Mouse (Mus musculus): Measurements from ENCODE around the gene Olfr599. TPM values are rescaled to one million over a fixed set of nuclear protein-coding genes. Genes with fewer than 3 reads are reported as not detected.
"Not testable (repeated sequence)": the region's sequence is repeated elsewhere in the genome, so short reads cannot be mapped to it uniquely, and the experiment has no call there.

Gene Olfr599
- polyA plus RNA-seq (2012; ENCODE audit: insufficient read depth, insufficient read length, missing spikeins), result not detected in 2 replicates

DNA sequence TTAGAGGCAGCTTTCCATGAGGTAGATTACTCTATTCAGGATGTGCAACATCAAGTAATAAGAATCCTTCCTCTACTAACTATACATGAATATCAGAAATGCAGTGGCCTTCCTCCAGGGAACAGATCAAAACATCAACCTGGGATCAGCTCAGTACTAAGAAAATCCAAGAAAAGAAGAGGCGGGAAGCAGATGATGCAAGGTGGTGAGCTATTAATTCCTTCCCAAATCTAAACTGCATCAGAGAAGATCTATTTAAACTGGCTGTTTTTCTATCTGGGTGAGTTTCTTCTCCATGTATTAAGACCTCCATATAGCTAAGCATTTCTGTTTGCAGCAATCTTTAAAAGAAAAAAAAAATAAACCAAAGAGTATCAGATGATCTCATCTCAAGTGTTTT, at the start of gene Olfr599:
Gene Olfr599 (plus strand): TSS at position 301 of the 400 bp plus-strand sequence.
- H3K27ac ChIP-seq (replicated peaks; ENCODE audit: low read depth, low read length), result no peak within 1 kb of the TSS
- H3K4me3 ChIP-seq (ENCODE audit: insufficient read depth, low read depth, low read length), result no peak within 1 kb of the TSS
- no peaks in the 10 kb centered on the region for H3K4me1 ChIP-seq (ENCODE audit: control insufficient read depth, insufficient read depth, insufficient read length, low read length)

GRCm38 (mm10) chr7:103305348-103305747, 30.4 kb upstream of the Olfr599 start, which contains the start of gene Olfr596:
Olfr596 (plus strand) TSS chr7:103305648.
- H3K27ac ChIP-seq (replicated peaks; ENCODE audit: low read depth, low read length); H3K4me1 ChIP-seq (ENCODE audit: control insufficient read depth, insufficient read depth, insufficient read length, low read length); H3K4me3 ChIP-seq (ENCODE audit: insufficient read depth, low read depth, low read length): not testable (repeated sequence)

GRCm38 (mm10) chr7:103316015-103316414, 19.7 kb upstream of the Olfr599 start, which contains the start of gene Olfr597:
Olfr597 (plus strand) TSS chr7:103316315.
- H3K4me1 ChIP-seq (ENCODE audit: control insufficient read depth, insufficient read depth, insufficient read length, low read length); H3K27ac ChIP-seq (replicated peaks; ENCODE audit: low read depth, low read length); H3K4me3 ChIP-seq (ENCODE audit: insufficient read depth, low read depth, low read length): not testable (repeated sequence)

- H3K4me3 ChIP-seq (ENCODE audit: insufficient read depth, low read depth, low read length), result no peak within 1 kb of the TSS
- H3K4me1 ChIP-seq (ENCODE audit: control insufficient read depth, insufficient read depth, insufficient read length, low read length), result no peaks in the 10 kb centered on the region
- no peak within 1 kb of the TSS for H3K27ac ChIP-seq (replicated peaks; ENCODE audit: low read depth, low read length)
These were observed 12.4 kb upstream of the Olfr599 start, which contains the start of gene Olfr598 for GRCm38 (mm10) chr7:103323268-103323667. Olfr598 (plus strand) TSS chr7:103323568.

- Histone ChIP-seq H3K27ac (replicated peaks; ENCODE audit: low read depth, low read length) (no peak within 1 kb of the TSS), H3K4me3 (ENCODE audit: insufficient read depth, low read depth, low read length) (no peak within 1 kb of the TSS), H3K4me1 (ENCODE audit: control insufficient read depth, insufficient read depth, insufficient read length, low read length) (no peaks in the 10 kb centered on the region)
These were observed 13.9 kb downstream of the Olfr599 start, which contains the start of gene Olfr600 for GRCm38 (mm10) chr7:103349569-103349968. Olfr600 (minus strand) TSS chr7:103349669.

DNA sequence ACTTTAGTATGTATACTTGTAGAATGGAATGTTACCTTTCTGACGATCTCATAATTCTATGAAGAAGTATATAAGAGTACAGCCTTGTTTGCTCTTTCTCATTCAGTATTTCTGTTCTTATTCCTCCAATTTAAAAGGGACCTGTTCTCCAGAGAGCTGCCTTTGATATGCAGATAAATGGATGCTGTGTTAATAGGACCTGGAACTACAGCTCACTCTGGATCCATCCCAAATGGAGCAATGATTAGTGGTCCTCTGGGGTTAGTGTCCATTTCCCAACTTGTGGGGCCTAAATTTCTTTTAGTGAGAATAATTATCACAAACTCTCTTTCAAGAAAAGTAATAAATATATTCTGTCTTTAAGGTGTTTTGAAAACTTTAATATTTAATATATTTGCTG, 26.8 kb downstream of the Olfr599 start, which contains the start of gene Olfr601:
Gene Olfr601 (minus strand): TSS at position 101 of the 400 bp plus-strand sequence.
- Histone ChIP-seq H3K27ac (replicated peaks; ENCODE audit: low read depth, low read length) (no peak within 1 kb of the TSS), H3K4me1 (ENCODE audit: control insufficient read depth, insufficient read depth, insufficient read length, low read length) (no peaks in the 10 kb centered on the region), H3K4me3 (ENCODE audit: insufficient read depth, low read depth, low read length) (no peak within 1 kb of the TSS)

- Histone ChIP-seq H3K4me3 (ENCODE audit: insufficient read depth, low read depth, low read length) (no peak within 1 kb of the TSS), H3K27ac (replicated peaks; ENCODE audit: low read depth, low read length) (no peak within 1 kb of the TSS), H3K4me1 (ENCODE audit: control insufficient read depth, insufficient read depth, insufficient read length, low read length) (no peaks in the 10 kb centered on the region)
These were observed 50.4 kb downstream of the Olfr599 start, which contains the start of gene Olfr603 for GRCm38 (mm10) chr7:103386077-103386476. Olfr603 (minus strand) TSS chr7:103386177.

Other genes with a start within 250 kb of the Olfr599 start
- not detected in 2 replicates for gene Olfr585, start 238.2 kb upstream of the Olfr599 start, polyA plus RNA-seq (2012; ENCODE audit: insufficient read depth, insufficient read length, missing spikeins)
- not detected in 2 replicates for gene Olfr586, start 210.3 kb upstream of the Olfr599 start, polyA plus RNA-seq (2012; ENCODE audit: insufficient read depth, insufficient read length, missing spikeins)
- not detected in 2 replicates for gene Olfr588-ps1, start 195.0 kb upstream of the Olfr599 start, polyA plus RNA-seq (2012; ENCODE audit: insufficient read depth, insufficient read length, missing spikeins)
- gene Olfr589, start 179.6 kb upstream of the Olfr599 start, polyA plus RNA-seq (2012; ENCODE audit: insufficient read depth, insufficient read length, missing spikeins), result not detected in 2 replicates
- gene Olfr591, start 157.6 kb upstream of the Olfr599 start, polyA plus RNA-seq (2012; ENCODE audit: insufficient read depth, insufficient read length, missing spikeins), result not detected in 2 replicates
- not detected in 2 replicates for gene Olfr592, start 151.1 kb upstream of the Olfr599 start, polyA plus RNA-seq (2012; ENCODE audit: insufficient read depth, insufficient read length, missing spikeins)
- gene Olfr593, start 124.1 kb upstream of the Olfr599 start, polyA plus RNA-seq (2012; ENCODE audit: insufficient read depth, insufficient read length, missing spikeins), result not detected in 2 replicates
- gene Olfr594, start 118.9 kb upstream of the Olfr599 start, polyA plus RNA-seq (2012; ENCODE audit: insufficient read depth, insufficient read length, missing spikeins), result not detected in 2 replicates
- gene Usp17ld, start 83.4 kb upstream of the Olfr599 start, polyA plus RNA-seq (2012; ENCODE audit: insufficient read depth, insufficient read length, missing spikeins), result not detected in 2 replicates
- gene Olfr596, start 30.3 kb upstream of the Olfr599 start, polyA plus RNA-seq (2012; ENCODE audit: insufficient read depth, insufficient read length, missing spikeins), result not detected in 2 replicates
- not detected in 2 replicates for gene Olfr597, start 19.6 kb upstream of the Olfr599 start, polyA plus RNA-seq (2012; ENCODE audit: insufficient read depth, insufficient read length, missing spikeins)
- gene Olfr598, start 12.3 kb upstream of the Olfr599 start, polyA plus RNA-seq (2012; ENCODE audit: insufficient read depth, insufficient read length, missing spikeins), result not detected in 2 replicates
- not detected in 2 replicates for gene Olfr600, start 13.8 kb downstream of the Olfr599 start, polyA plus RNA-seq (2012; ENCODE audit: insufficient read depth, insufficient read length, missing spikeins)
- not detected in 2 replicates for gene Olfr601, start 26.7 kb downstream of the Olfr599 start, polyA plus RNA-seq (2012; ENCODE audit: insufficient read depth, insufficient read length, missing spikeins)
- not detected in 2 replicates for gene Olfr603, start 50.3 kb downstream of the Olfr599 start, polyA plus RNA-seq (2012; ENCODE audit: insufficient read depth, insufficient read length, missing spikeins)
- not detected in 2 replicates for gene Usp17lc, start 79.2 kb downstream of the Olfr599 start, polyA plus RNA-seq (2012; ENCODE audit: insufficient read depth, insufficient read length, missing spikeins)
- not detected in 2 replicates for gene Olfr605, start 109.5 kb downstream of the Olfr599 start, polyA plus RNA-seq (2012; ENCODE audit: insufficient read depth, insufficient read length, missing spikeins)
- gene Olfr606, start 113.1 kb downstream of the Olfr599 start, polyA plus RNA-seq (2012; ENCODE audit: insufficient read depth, insufficient read length, missing spikeins), result not detected in 2 replicates
- gene Olfr607, start 128.2 kb downstream of the Olfr599 start, polyA plus RNA-seq (2012; ENCODE audit: insufficient read depth, insufficient read length, missing spikeins), result not detected in 2 replicates
- gene Olfr608, start 134.0 kb downstream of the Olfr599 start, polyA plus RNA-seq (2012; ENCODE audit: insufficient read depth, insufficient read length, missing spikeins), result not detected in 2 replicates
- not detected in 2 replicates for gene Olfr609, start 162.1 kb downstream of the Olfr599 start, polyA plus RNA-seq (2012; ENCODE audit: insufficient read depth, insufficient read length, missing spikeins)
- gene Olfr610, start 176.2 kb downstream of the Olfr599 start, polyA plus RNA-seq (2012; ENCODE audit: insufficient read depth, insufficient read length, missing spikeins), result not detected in 2 replicates
- not detected in 2 replicates for gene Olfr611, start 184.9 kb downstream of the Olfr599 start, polyA plus RNA-seq (2012; ENCODE audit: insufficient read depth, insufficient read length, missing spikeins)
- not detected in 2 replicates for gene Olfr612, start 206.8 kb downstream of the Olfr599 start, polyA plus RNA-seq (2012; ENCODE audit: insufficient read depth, insufficient read length, missing spikeins)
- not detected in 2 replicates for gene Olfr613, start 212.2 kb downstream of the Olfr599 start, polyA plus RNA-seq (2012; ENCODE audit: insufficient read depth, insufficient read length, missing spikeins)
- gene Olfr615, start 220.2 kb downstream of the Olfr599 start, polyA plus RNA-seq (2012; ENCODE audit: insufficient read depth, insufficient read length, missing spikeins), result not detected in 2 replicates
- gene Olfr616, start 233.2 kb downstream of the Olfr599 start, polyA plus RNA-seq (2012; ENCODE audit: insufficient read depth, insufficient read length, missing spikeins), result not detected in 2 replicates
- gene Olfr617, start 237.1 kb downstream of the Olfr599 start, polyA plus RNA-seq (2012; ENCODE audit: insufficient read depth, insufficient read length, missing spikeins), result not detected in 2 replicates